Mouse (Mus musculus) layer of hippocampus, adult 2 months (tissue): ENCODE measurements around the gene Mgat4c. TPM values are rescaled to one million over a fixed set of nuclear protein-coding genes. Genes with fewer than 3 reads are reported as not detected.

Experiments
- DNase-seq, 2 experiments: peaks; one replicate each; pipeline ENCODE4 v3.0.0; 2022; ENCODE audit warnings: low spot score in 2 of 2
- H3K27ac ChIP-seq: fragments of 200-600 bp; 2 replicates; pipeline ENCODE4 v1.8.1; 2022
- H3K4me3 ChIP-seq: fragments of 200-600 bp; 2 replicates; pipeline ENCODE4 v1.8.1; 2022; ENCODE audit warnings: mild to moderate bottlenecking
- CTCF ChIP-seq: fragments of 200-600 bp; conservative IDR thresholded peaks from 2 replicates; pipeline ENCODE4 v1.8.1; 2022; ENCODE audit warnings: antibody characterized with exemption, mild to moderate bottlenecking, moderate library complexity
- total RNA-seq, 2 experiments: library from RNA; stranded (reverse); gene quantifications; 2 replicates each; pipeline ENCODE4 v1.2.3; 2021

Gene Mgat4c
- total RNA-seq, 2 experiments from 2014 or later: 23.8 to 25.2 TPM

- DNase-seq: no peak
- H3K27ac ChIP-seq: no peak overlapping the region
- no peak overlapping the region for H3K4me3 ChIP-seq
- no peak for TF ChIP-seq CTCF
Observed at GRCm38 (mm10) chr10:102191646-102192045, 510.4 kb downstream of the Mgat4c start.

- Histone ChIP-seq H3K27ac (no peak overlapping the region), H3K4me3 (no peak overlapping the region)
- TF ChIP-seq CTCF: no peak
- no peak for DNase-seq
Observed at GRCm38 (mm10) chr10:102196850-102197249, 515.6 kb downstream of the Mgat4c start.

GRCm38 (mm10) chr10:102238558-102239211 lies 557.4 kb downstream of the Mgat4c start:
- H3K27ac ChIP-seq: no peak overlapping the region
- TF ChIP-seq CTCF: no peak
- DNase-seq: no peak
- no peak overlapping the region for H3K4me3 ChIP-seq

- H3K27ac ChIP-seq: no peak overlapping the region
- DNase-seq: no peak
- no peak overlapping the region for H3K4me3 ChIP-seq
- no peak for TF ChIP-seq CTCF
Observed at GRCm38 (mm10) chr10:102243897-102244296, 562.6 kb downstream of the Mgat4c start.

GRCm38 (mm10) chr10:102244601-102245000 lies 563.3 kb downstream of the Mgat4c start:
- Histone ChIP-seq H3K27ac (no peak overlapping the region), H3K4me3 (no peak overlapping the region)
- no peak for TF ChIP-seq CTCF
- DNase-seq: no peak

- DNase-seq: no peak
- no peak overlapping the region for H3K27ac ChIP-seq
- H3K4me3 ChIP-seq: no peak overlapping the region
- TF ChIP-seq CTCF: no peak
Observed at GRCm38 (mm10) chr10:102245269-102245668, 564.0 kb downstream of the Mgat4c start.

GRCm38 (mm10) chr10:102308892-102309479 lies 627.7 kb downstream of the Mgat4c start:
- no peak overlapping the region for H3K4me3 ChIP-seq
- no peak overlapping the region for H3K27ac ChIP-seq
- no peak for TF ChIP-seq CTCF
- no peak for DNase-seq

GRCm38 (mm10) chr10:102365685-102366381 lies 684.5 kb downstream of the Mgat4c start:
- Histone ChIP-seq H3K4me3 (no peak overlapping the region), H3K27ac (no peak overlapping the region)
- DNase-seq: no peak
- no peak for TF ChIP-seq CTCF

GRCm38 (mm10) chr10:102370576-102370975 lies 689.3 kb downstream of the Mgat4c start:
- no peak for DNase-seq
- Histone ChIP-seq H3K4me3 (no peak overlapping the region), H3K27ac (no peak overlapping the region)
- no peak for TF ChIP-seq CTCF

GRCm38 (mm10) chr10:102372111-102372510 lies 690.8 kb downstream of the Mgat4c start:
- no peak for DNase-seq
- TF ChIP-seq CTCF: no peak
- Histone ChIP-seq H3K4me3 (no peak overlapping the region), H3K27ac (no peak overlapping the region)

GRCm38 (mm10) chr10:102374061-102374460 lies 692.8 kb downstream of the Mgat4c start:
- TF ChIP-seq CTCF: no peak

GRCm38 (mm10) chr10:102377377-102377776 lies 696.1 kb downstream of the Mgat4c start:
- no peak overlapping the region for H3K4me3 ChIP-seq
- no peak overlapping the region for H3K27ac ChIP-seq
- no peak for TF ChIP-seq CTCF
- DNase-seq: no peak

More at GRCm38 (mm10) chr10:102374061-102374460, 692.8 kb downstream of the Mgat4c start:
- Histone ChIP-seq H3K27ac (no peak overlapping the region), H3K4me3 (no peak overlapping the region)
- no peak for DNase-seq

- DNase-seq: no peak
- no peak for TF ChIP-seq CTCF
- H3K4me3 ChIP-seq: no peak overlapping the region
- H3K27ac ChIP-seq: no peak overlapping the region
Observed at GRCm38 (mm10) chr10:102389223-102389622, 707.9 kb downstream of the Mgat4c start.
